Mouse (Mus musculus) right cerebral cortex, postnatal 36 days (tissue): ENCODE measurements at regions not wholly inside any gene's neighbourhood (a gene's known extent, or its start where the extent isn't known, plus 50 kb on each side); places are given as distances from the start of the nearest gene placed in this dataset.
"Not testable (repeated sequence)": the region's sequence is repeated elsewhere in the genome, so short reads cannot be mapped to it uniquely, and the experiment has no call there.

Experiments used
- DNase-seq, 2 experiments: peaks; one replicate each; pipeline ENCODE4 v3.0.0; 2022; ENCODE audit warnings: low spot score in 2 of 2, mixed read lengths in 1 of 2

GRCm38 (mm10) chr11:14136142-14136541 is 462.9 kb upstream of the Pom121l12 start:
- DNase-seq, result peak in 1 of 2 experiments; percentile 17

- DNase-seq, result not testable (repeated sequence)
These were observed 456.7 kb upstream of the Pom121l12 start for GRCm38 (mm10) chr11:14142376-14142775.

- DNase-seq, result no peak
These were observed 451.4 kb upstream of the Pom121l12 start for GRCm38 (mm10) chr11:14147639-14148038.

DNA sequence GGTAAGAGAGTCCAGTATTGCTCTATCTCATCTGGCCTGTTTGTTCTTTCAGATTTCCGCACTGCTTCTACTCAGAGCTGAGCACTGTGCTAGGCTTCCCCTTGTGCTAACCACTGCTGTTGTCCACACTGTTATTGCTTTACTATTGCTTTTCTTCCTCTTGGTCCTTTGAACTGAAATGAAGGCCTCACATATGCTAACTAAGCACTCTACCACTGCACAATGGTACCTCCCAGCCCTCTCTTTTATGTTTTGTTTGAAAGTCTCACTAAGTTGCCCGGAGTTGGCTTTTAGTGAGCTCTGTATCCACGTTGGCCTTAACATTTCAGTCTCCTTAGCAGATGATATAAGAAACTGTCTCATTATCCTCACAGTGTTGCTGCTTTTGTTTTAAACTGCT is 439.7 kb upstream of the Pom121l12 start:
- DNase-seq, result no peak

- no peak for DNase-seq
These were observed 429.6 kb upstream of the Pom121l12 start for GRCm38 (mm10) chr11:14169478-14169877.

- DNase-seq, result no peak
These were observed 424.5 kb upstream of the Pom121l12 start for GRCm38 (mm10) chr11:14174594-14174993.

- DNase-seq, result no peak
These were observed 417.1 kb upstream of the Pom121l12 start for GRCm38 (mm10) chr11:14182020-14182419.

DNA sequence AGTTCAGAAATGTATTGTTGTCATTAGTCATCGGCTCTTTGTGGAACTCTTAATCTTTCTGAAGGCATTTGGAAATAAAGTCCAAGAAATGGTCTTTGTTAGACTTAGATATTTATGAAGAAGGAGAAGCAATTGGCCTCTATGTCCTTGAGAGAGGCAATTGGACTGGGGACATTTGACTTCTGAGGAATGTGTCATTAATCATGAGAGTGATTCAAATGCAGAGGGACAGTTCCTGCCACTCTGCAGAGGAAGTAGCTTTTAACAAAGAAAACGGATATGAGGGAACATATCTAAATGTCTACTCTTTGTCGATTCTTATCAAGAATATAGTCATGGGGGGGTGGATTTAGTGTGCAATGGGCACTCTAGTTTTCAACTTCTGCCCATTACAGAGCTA is 416.6 kb upstream of the Pom121l12 start:
- no peak for DNase-seq

- DNase-seq, result no peak
These were observed 415.7 kb upstream of the Pom121l12 start for GRCm38 (mm10) chr11:14183258-14183968.

DNA sequence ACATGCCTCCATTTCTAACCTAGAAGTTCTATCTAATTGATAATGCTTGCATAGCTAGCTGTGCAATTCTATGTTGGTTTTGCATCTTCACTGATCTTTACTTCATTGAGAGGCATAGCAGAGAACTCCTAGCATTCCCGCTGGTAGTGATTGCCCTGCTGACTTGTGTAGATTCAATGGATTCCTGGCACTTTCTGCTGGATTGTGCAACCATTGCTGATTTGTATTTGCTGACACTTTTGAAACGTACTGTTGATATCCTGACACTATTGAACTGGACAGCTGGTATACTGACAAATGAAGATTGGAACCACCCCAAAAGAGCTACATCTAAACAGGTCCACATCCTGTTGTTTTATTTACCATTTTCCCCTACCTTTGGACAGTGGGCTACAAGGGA is 404.0 kb upstream of the Pom121l12 start:
- DNase-seq, result no peak
